Mouse (Mus musculus) lung, adult 2 months (tissue): Measurements from ENCODE around the gene Med11.

Experiments used
- CTCF ChIP-seq: fragments of 200-500 bp; IDR thresholded peaks from 2 replicates; pipeline ENCODE4 v1.5.1; 2011; ENCODE audit warnings: mild to moderate bottlenecking, low read length, control low read depth; ENCODE audit not compliant: insufficient read depth
- POLR2A ChIP-seq: fragments of 200-500 bp; IDR thresholded peaks from 2 replicates; pipeline ENCODE4 v1.6.1; 2011; ENCODE audit warnings: low read depth, mild to moderate bottlenecking, control low read depth, low read length, borderline replicate concordance; ENCODE audit errors: extremely low read depth

GRCm38 (mm10) chr11:70432048-70432894 is 19.4 kb upstream of the Med11 start, which contains the start of gene Arrb2:
- TF ChIP-seq POLR2A (peak; percentile 75; the same call in 1 of the 2 replicates), CTCF (peak; percentile 76)
